Mouse (Mus musculus) hindbrain, postnatal 0 days (tissue): Measurements from ENCODE around the gene Uvrag. TPM values are rescaled to one million over a fixed set of nuclear protein-coding genes. Genes with fewer than 3 reads are reported as not detected.

Experiments
- ATAC-seq: fragments of 200-750 bp; cut with Nextera tagmentation; 2 replicates; pipeline ENCODE4 v1.8.0; 2017; ENCODE audit warnings: mild to moderate bottlenecking, moderate TSS enrichment, moderate library complexity
- DNase-seq: peaks from one replicate; pipeline ENCODE4 v3.0.0-alpha.2; 2015; ENCODE audit warnings: low spot score
- H3K27ac ChIP-seq: fragments of 300-500 bp; sonication (generic); 2 replicates; pipeline ENCODE4 v1.5.1; 2014; ENCODE audit warnings: mild to moderate bottlenecking
- H3K27me3 ChIP-seq: fragments of 300-500 bp; sonication (generic); 2 replicates; pipeline ENCODE4 v1.6.1; 2014; ENCODE audit warnings: low read length, mixed read lengths; ENCODE audit not compliant: insufficient read depth
- H3K36me3 ChIP-seq: fragments of 300-500 bp; sonication (generic); 2 replicates; pipeline ENCODE4 v1.6.1; 2014; ENCODE audit warnings: low read length, mixed read lengths; ENCODE audit not compliant: insufficient read depth
- H3K4me1 ChIP-seq: fragments of 300-500 bp; sonication (generic); 2 replicates; pipeline ENCODE4 v1.6.1; 2014; ENCODE audit warnings: antibody characterized with exemption, low read length, mixed read lengths; ENCODE audit not compliant: insufficient read depth
- H3K4me2 ChIP-seq: fragments of 300-500 bp; sonication (generic); 2 replicates; pipeline ENCODE4 v1.6.1; 2014; ENCODE audit warnings: low read depth, mild to moderate bottlenecking, low read length, moderate library complexity, mixed read lengths
- H3K4me3 ChIP-seq: fragments of 300-500 bp; sonication (generic); 2 replicates; pipeline ENCODE4 v1.5.1; 2014; ENCODE audit warnings: low read length
- H3K9ac ChIP-seq: fragments of 300-500 bp; sonication (generic); replicated peaks from 2 replicates; pipeline ENCODE4 v1.6.1; 2014; ENCODE audit warnings: mild to moderate bottlenecking, low read length, moderate library complexity, mixed read lengths
- H3K9me3 ChIP-seq: fragments of 300-500 bp; sonication (generic); 2 replicates; pipeline ENCODE4 v1.6.1; 2016; ENCODE audit warnings: low read length, mixed read lengths
- CTCF ChIP-seq: IDR thresholded peaks from 2 replicates; pipeline ENCODE4 v1.5.1; 2016; ENCODE audit warnings: antibody characterized with exemption, control low read depth, low read depth
- WGBS: fragments of 180-500 bp; shearing (Covaris S2); extraction: QIAGEN DNeasy Blood & Tissue Kit; methylation state at CpG from one replicate; pipeline ENCODE4 v1.1.7; 2014; 5-methylcytosine and 5-hydroxymethylcytosine counted together
- polyA plus RNA-seq: library from polyadenylated mRNA; unstranded; fragments of >200 nt; fragmentation: Nextera tagmentation; extraction: Ambion mirVana; gene quantifications from 2 replicates; pipeline ENCODE4 v1.2.1, GENCODE M21; 2015
- total RNA-seq: library from RNA; depleted of rRNA; stranded (reverse); fragments of >200 nt; gene quantifications from 2 replicates; pipeline ENCODE4 v1.2.3, GENCODE M21; 2014

Uvrag gene
- total and polyA plus RNA-seq, 2 experiments from 2014 or later = 16.5 to 36.7 TPM

DNA sequence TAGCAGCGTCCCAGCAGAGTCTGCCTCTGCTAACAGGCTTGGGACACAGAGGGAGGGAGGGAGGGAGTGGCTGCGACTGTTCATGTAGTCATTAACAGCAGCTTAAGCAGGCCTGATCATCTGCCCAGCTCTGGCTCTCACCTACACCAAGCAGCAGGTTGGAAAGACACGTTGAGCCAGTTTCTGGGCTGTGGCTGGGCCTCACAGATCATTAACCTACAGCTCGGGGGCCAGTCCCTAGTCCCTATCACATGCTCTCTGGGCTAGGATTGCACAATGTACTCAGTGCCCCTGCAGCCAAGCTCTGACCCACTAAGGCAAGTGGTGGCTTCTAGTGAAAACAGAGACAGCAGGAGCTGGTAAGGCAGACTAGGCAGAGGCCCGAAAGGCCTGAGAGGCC, 27.0 kb upstream of the Uvrag start:
- ATAC-seq (no peak), DNase-seq (no peak)
- no peak for TF ChIP-seq CTCF
- Histone ChIP-seq H3K9me3 (no peaks in the 10 kb centered on the region), H3K9ac (no peak overlapping the region), H3K36me3 (no peaks in the 10 kb centered on the region), H3K4me3 (no peak overlapping the region), H3K27me3 (no peaks in the 10 kb centered on the region), H3K4me1 (no peaks in the 10 kb centered on the region), H3K27ac (no peak overlapping the region), H3K4me2 (no peak overlapping the region)
- WGBS = 60% methylated on average over 5 of the region's 5 CpGs

DNA sequence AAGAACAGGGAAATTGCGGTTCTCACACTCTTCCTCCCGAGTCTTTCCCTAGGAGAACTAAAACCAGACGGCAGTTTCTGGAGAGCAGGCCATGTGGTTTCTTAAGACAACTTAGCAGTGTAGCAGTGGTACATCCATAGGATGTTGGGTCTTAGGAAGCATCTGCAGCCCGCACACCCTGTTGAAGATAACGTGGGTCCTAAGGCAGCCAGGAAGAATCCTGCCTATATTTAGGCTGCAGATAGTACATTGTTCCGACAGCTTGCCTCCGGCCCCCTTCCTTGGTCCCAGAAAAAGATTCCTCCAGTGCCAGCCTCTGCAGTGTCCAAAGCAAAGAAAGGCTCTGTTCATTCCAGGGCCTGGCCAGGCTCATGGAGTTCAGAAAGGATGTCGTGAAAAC, 25.2 kb upstream of the Uvrag start:
- ATAC-seq (no peak), DNase-seq (no peak)
- H3K4me2 ChIP-seq = no peak overlapping the region
- WGBS = 84% methylated on average over 8 of the region's 8 CpGs
- no peaks in the 10 kb centered on the region for H3K36me3 ChIP-seq
- no peaks in the 10 kb centered on the region for H3K27me3 ChIP-seq
- H3K9ac ChIP-seq = no peak overlapping the region
- H3K27ac ChIP-seq = no peak overlapping the region
- H3K4me3 ChIP-seq = no peak overlapping the region
- TF ChIP-seq CTCF = no peak
- no peaks in the 10 kb centered on the region for H3K9me3 ChIP-seq
- H3K4me1 ChIP-seq = no peaks in the 10 kb centered on the region

DNA sequence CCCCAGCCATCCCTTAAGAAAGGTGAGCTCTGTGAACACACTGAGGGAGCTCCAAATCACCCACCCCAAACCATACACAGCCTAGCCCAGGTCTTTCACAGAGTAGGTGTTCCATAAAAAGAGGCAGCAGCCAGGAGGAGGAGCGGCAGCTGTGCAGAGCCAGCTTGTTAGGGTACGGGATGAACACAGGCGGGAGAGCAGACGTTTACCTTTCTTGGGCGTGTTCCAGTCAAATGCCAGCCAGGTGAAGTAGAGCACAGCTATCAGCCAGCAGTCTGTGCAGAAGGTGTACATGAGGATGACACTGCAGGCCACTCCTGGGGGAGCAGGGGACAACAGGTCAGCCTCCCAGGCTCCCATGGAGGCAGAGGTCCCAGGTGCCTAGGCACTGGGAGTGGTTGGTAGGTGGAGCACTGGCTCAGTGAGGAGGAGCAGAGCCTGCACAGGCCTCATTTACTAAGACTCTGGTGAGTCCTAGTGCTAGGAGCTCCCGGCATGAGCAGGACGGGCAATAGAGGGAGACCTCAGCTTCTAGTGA, 24.0 kb upstream of the Uvrag start:
- no peak overlapping the region for H3K4me3 ChIP-seq
- ATAC-seq (no peak), DNase-seq (no peak)
- WGBS = 82% methylated on average over 7 of the region's 7 CpGs
- H3K36me3 ChIP-seq = no peaks in the 10 kb centered on the region
- TF ChIP-seq CTCF = no peak
- no peaks in the 10 kb centered on the region for H3K27me3 ChIP-seq
- no peak overlapping the region for H3K9ac ChIP-seq
- no peaks in the 10 kb centered on the region for H3K4me1 ChIP-seq
- H3K9me3 ChIP-seq = no peaks in the 10 kb centered on the region
- H3K4me2 ChIP-seq = no peak overlapping the region
- H3K27ac ChIP-seq = no peak overlapping the region

DNA sequence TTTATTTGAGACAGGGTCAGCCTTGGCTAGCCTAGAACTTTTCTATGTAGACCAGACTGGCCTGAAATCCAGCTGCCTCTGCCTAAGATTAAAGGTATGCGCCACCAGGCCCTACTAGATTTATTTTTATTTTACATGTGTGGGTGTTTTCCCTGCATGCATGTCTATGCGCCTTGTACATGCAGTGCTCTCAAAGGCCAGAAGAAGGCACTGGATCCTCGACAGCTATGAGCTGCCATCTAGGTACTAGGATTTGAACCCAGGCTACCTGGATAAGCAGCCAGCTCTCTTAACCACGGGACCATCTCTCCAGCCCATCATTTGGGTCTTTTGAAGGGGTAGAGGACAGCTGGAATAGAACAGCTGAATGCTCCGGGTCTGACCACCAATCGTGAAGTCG, 21.5 kb upstream of the Uvrag start:
- H3K27ac ChIP-seq = no peak overlapping the region
- DNase-seq = no peak
- no peaks in the 10 kb centered on the region for H3K27me3 ChIP-seq
- no peak overlapping the region for H3K4me2 ChIP-seq
- WGBS = 94% methylated on average over 7 of the region's 7 CpGs
- H3K4me3 ChIP-seq = no peak overlapping the region
- H3K9me3 ChIP-seq = no peaks in the 10 kb centered on the region
- H3K9ac ChIP-seq = no peak overlapping the region; the same call in 1 of the 2 replicates
- H3K4me1 ChIP-seq = no peaks in the 10 kb centered on the region
- no peaks in the 10 kb centered on the region for H3K36me3 ChIP-seq
- TF ChIP-seq CTCF = 0 out of 2 replicates have a peak, but pooled peaks have one; percentile 10
- ATAC-seq = no peak

DNA sequence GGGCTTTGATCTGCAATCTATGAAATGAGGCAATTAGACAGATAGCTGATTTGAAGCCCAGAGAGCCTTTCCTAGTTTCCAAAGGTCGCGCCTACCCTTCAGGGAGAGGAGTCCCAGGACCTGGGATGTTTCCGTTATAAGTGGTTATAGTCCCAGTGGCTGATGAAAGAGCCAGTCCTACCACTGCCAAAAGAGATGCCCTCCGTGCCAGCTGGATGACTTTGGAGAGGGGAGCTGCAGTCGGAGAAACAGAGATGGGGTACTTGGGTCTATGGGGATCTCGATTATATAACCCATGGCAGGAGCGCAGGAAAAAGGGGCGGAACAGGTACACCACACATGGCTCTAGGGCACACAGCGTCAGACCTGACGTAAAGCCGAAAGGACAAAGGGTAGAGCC, 21.0 kb upstream of the Uvrag start:
- ATAC-seq (no peak), DNase-seq (no peak)
- Histone ChIP-seq H3K27ac (no peak overlapping the region), H3K27me3 (no peaks in the 10 kb centered on the region), H3K4me1 (no peaks in the 10 kb centered on the region), H3K36me3 (no peaks in the 10 kb centered on the region), H3K4me2 (no peak overlapping the region), H3K9ac (no peak overlapping the region; the same call in 1 of the 2 replicates), H3K9me3 (no peaks in the 10 kb centered on the region), H3K4me3 (no peak overlapping the region)
- WGBS = 89% methylated on average over 11 of the region's 11 CpGs
- TF ChIP-seq CTCF = no peak

DNA sequence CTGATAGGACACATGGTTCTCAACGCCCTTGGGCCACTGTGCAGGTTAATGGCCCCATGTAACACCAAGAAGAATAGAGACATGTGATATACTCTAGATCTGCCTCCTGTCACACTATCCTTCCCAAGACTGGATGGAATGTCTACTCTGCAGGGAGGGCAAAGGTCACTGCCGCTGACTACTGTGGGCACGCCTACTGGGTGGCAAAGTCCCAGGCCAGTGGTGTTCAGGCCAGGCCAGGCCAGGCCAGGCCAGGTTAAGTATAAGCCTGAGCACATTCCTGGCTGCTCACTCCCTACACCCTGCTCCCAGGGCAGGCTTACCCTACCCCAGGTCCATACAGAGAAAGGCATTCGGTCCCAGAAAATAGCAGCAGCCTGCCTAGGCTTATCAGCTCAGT, 20.6 kb upstream of the Uvrag start:
- H3K4me3 ChIP-seq = no peak overlapping the region
- no peaks in the 10 kb centered on the region for H3K4me1 ChIP-seq
- ATAC-seq (no peak), DNase-seq (no peak)
- no peak overlapping the region for H3K27ac ChIP-seq
- H3K9ac ChIP-seq = no peak overlapping the region; the same call in 1 of the 2 replicates
- H3K27me3 ChIP-seq = no peaks in the 10 kb centered on the region
- TF ChIP-seq CTCF = no peak
- H3K4me2 ChIP-seq = no peak overlapping the region
- H3K36me3 ChIP-seq = no peaks in the 10 kb centered on the region
- WGBS = 62% methylated on average over 4 of the region's 4 CpGs
- no peaks in the 10 kb centered on the region for H3K9me3 ChIP-seq

DNA sequence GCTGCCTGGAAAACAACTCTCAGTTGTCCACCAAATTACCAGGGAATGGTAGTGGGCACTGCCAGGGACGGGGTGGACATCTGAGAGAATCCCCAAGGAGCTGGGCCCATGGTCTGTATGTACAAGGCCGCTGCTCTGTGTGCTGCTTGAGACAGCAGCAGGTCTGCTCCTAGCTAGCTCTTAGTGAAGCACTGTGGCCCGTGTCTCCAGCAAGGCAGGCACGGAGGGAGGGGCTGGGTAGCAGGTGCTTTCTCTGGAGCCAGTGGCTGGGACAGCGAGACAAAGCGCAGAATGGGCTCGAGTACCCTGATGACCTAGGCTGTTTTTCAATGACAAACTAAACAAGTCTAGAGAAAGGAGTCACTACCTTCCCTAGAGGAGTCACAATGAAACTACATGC, 20.1 kb upstream of the Uvrag start:
- no peak for TF ChIP-seq CTCF
- Histone ChIP-seq H3K27ac (no peak overlapping the region), H3K36me3 (no peaks in the 10 kb centered on the region), H3K9me3 (no peaks in the 10 kb centered on the region), H3K4me3 (no peak overlapping the region), H3K4me1 (no peaks in the 10 kb centered on the region), H3K27me3 (no peaks in the 10 kb centered on the region), H3K9ac (no peak overlapping the region), H3K4me2 (no peak overlapping the region)
- ATAC-seq (no peak), DNase-seq (no peak)
- WGBS = 69% methylated on average over 7 of the region's 7 CpGs
